Mouse (Mus musculus): ENCODE measurements around the gene Snd1.

DNA sequence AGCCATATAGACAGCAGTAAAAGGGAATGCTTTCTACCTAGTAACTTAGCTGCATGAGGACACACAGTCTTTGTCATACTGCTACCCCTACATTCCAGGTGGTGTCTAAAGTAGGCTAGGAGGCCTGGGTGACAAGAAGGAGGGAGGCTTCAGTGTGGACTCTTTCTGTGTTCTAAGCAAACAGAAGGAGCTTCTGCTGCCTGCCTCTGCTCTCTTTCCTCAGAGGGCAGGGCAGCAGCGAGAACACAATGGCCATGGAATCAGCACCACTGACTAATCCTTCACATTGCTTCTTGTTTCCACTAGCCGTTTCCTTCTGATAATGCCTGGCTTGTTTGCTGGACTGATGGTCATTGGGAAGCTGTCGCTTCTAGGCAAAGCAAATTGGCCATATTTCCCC lies 316.2 kb downstream of the Snd1 start:
- peak; percentile 20; the same call in 1 of the 2 replicates for TF ChIP-seq EP300 (IDR thresholded peaks at IDR 0.05; ENCODE audit: low read depth)
- TF ChIP-seq CTCF (IDR thresholded peaks at IDR 0.05; ENCODE audit: low read depth): no peak

Measured in liver, postnatal 0 days (tissue).